Mouse (Mus musculus): ENCODE measurements around the gene Cd59b.

- TF ChIP-seq CTCF (IDR thresholded peaks at IDR 0.05; ENCODE audit: low read depth, low read length) (no peak), POLR2A (IDR thresholded peaks at IDR 0.05; ENCODE audit: borderline replicate concordance, low read depth, low read length) (no peak)
Measured at GRCm38 (mm10) chr2:104130165-104130564, 60.5 kb downstream of the Cd59b start.

Measured in bone marrow macrophage, adult 2 months (primary cell).